Mouse (Mus musculus): Measurements from ENCODE around the gene 1700020D05Rik.

DNA sequence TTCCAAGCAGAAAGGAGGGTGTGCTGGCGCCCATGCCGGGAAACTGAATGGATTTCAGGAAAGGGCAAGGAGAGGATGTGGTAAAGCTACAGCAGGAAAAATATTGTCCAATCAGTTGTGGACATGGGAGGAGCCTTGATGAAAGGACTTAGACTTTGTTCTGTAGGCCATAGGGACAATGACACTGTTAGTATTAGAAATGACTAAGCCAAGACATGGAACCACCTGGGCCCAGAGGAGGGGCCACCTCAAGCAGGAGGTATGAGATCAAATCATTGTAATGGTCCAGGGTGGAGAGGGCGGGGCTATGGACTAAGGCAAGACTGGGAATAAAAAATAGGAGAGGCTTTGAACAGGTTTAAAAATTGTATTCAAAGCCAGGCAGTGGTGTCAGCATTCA lies 15.1 kb upstream of the 1700020D05Rik start:
- TF ChIP-seq MEF2A (IDR thresholded peaks at IDR 0.05; ENCODE audit: borderline replicate concordance, low read depth, low read length) (no peak), CTCF (conservative IDR thresholded peaks at IDR 0.05 in 1 of 2, IDR thresholded peaks at IDR 0.05 in 1 of 2; ENCODE audit: low read depth in 2 of 2, low read length in 2 of 2) (no peak)
